Mouse (Mus musculus): ENCODE data around the gene Vamp2. TPM values are rescaled to one million over a fixed set of nuclear protein-coding genes. Genes with fewer than 3 reads are reported as not detected.
A peak's percentile ranks its signal among the peaks of the same experiment; 100 is the strongest.

Vamp2 gene
- total RNA-seq, 4 experiments from 2014 or later = 118 to 221 (median 178) TPM

DNA sequence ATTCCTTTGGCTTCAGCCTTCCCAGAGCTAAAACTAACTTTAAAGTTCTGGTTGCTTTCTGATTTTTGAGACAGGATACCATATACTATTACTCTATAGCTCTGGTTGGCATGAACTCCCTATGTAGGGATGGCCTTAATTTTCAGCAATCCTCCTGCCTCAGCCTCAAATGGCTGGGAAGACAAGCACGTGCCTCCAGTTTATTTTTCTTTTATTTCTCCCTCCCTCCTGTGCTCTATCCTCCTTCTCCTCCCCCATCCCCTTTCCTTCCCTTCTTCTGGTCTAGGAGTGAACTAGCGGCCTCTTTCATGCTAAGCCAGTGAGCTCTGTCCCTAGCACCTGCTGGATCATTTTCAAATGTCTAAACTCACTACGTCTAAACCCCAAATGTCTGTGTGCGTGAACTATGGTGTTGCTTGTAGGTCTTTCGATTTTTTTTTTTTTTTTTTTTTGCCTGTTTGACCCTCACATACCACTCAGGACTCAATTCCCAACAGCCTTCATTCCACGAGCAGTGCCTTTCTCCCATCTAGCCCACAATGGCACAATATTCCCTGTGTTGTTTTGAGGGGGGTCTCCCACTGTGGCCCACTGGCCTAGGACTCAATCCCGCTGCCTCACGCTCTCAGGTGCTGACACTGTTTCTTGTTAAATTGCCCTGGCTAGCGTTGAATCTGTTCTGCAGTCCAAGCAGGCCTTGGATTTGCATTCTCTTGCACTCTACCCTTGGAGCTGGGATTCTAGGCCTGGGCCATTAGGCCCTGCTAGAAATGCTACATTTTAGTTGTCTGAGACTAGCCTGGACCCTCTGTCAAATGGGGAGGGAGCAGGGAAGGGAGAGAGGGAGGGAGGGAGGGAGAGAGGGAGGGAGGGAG lies 23.8 kb upstream of the Vamp2 start:
- DNase-seq = no peak

- DNase-seq = no peak
Measured at GRCm38 (mm10) chr11:69065394-69065925, 22.8 kb upstream of the Vamp2 start.

GRCm38 (mm10) chr11:69066163-69066861 lies 22.0 kb upstream of the Vamp2 start:
- DNase-seq = no peak

- peak; percentile 86 for DNase-seq
Measured at GRCm38 (mm10) chr11:69066956-69067355, 21.3 kb upstream of the Vamp2 start.

- DNase-seq = peak; percentile 53
Measured at GRCm38 (mm10) chr11:69067601-69068000, 20.7 kb upstream of the Vamp2 start.

DNA sequence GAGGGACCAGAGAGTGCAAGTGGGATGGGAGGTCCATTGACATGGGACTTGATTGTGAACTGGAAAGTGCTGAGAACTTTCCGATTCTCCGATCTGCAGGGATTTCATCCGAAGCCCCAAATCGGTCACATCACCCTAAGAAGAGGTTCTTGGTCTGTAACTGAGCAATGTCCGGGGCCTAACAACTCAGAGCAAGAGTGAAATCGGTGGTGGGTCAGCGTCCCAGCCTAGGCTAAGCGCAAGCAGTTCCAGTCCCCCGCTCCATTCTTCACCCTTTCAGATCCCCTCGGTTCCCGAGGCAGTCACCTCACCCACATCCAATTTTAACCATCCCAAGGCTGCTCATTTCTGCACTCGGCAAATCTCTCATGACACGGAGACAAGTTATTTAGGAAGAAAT lies 18.2 kb upstream of the Vamp2 start:
- no peak for DNase-seq

- DNase-seq = peak; percentile 91
Measured at GRCm38 (mm10) chr11:69070590-69071222, 17.6 kb upstream of the Vamp2 start, which contains the start of gene Tmem107. Tmem107 (plus strand) TSS chr11:69070806.

- no peak for DNase-seq
Measured at GRCm38 (mm10) chr11:69071262-69071661, 17.0 kb upstream of the Vamp2 start.

GRCm38 (mm10) chr11:69072234-69072633 lies 16.1 kb upstream of the Vamp2 start:
- DNase-seq = no peak

GRCm38 (mm10) chr11:69072666-69073064 lies 15.6 kb upstream of the Vamp2 start:
- no peak for DNase-seq

DNA sequence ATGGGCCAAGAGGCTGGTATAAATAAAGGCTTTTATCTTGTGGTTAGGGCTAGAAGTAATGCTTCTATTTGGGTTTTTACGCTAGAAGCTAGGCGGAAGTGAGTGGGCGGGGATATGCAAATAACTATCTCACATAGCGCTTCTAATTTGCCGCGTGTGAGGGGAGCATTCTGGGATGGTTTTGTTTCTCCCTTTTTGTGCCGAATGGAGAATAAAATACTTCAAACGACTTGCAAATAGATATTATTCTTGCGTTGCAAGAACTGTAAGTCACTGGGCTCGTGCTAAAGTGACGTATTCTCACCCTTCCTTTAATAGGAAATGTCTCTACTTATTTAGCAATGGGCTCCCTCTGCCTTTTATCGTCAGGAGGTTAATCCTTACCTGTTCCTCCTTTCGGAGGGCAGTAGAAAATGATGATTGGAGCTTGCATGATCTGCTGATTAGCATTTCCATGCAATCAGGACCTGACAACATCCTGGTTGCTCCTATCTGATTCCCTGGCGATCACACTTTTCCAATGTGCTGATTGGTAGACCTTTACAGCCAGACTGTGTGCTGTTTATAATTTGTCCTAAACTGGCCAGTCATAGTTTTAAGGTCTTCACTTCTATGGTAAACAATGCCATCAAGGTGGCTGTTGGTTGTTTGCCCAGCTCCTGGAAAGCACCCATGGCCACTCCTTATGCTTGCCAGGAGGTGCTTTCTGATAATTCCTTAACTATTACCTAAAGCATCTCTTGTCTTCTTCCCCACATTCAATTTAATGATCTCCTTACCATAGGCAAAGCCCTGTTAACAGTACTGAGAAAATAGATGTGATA lies 15.0 kb upstream of the Vamp2 start:
- peak; percentile 79 for DNase-seq

GRCm38 (mm10) chr11:69073951-69074775 lies 14.1 kb upstream of the Vamp2 start:
- DNase-seq = no peak

- no peak for DNase-seq
Measured at GRCm38 (mm10) chr11:69074776-69075069, 13.6 kb upstream of the Vamp2 start.

DNA sequence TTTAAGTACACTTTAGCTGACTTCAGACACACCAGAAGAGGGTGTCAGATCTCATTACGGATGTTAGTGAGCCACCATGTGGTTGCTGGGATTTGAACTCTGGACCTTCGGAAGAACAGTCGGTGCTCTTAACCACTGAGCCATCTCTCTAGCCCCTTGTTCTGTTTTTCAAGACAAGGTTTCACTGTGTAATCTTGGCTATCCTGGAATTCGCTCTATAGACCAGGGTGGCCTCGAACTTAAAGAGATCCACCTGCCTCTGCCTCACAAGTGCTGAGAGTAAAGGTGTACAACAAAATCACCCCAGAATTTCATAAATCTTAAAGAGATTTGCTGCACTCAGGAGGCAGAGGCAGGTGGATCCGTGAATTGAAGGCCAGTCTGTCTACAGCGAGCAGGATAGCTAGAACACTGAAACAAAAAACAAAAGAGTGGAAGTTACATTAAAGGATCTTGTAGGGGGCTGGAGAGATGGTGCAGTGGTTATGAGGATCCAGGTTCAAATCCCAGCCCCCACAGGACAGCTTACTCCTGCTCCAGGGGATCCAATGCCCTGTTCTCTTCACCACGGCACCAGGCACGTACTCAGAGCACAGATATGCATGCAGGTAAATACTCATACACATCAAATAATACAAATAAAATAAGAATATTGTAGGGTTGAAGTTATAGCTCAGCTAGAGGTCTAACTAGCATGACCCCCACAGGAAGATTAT lies 12.4 kb upstream of the Vamp2 start:
- DNase-seq = no peak

DNA sequence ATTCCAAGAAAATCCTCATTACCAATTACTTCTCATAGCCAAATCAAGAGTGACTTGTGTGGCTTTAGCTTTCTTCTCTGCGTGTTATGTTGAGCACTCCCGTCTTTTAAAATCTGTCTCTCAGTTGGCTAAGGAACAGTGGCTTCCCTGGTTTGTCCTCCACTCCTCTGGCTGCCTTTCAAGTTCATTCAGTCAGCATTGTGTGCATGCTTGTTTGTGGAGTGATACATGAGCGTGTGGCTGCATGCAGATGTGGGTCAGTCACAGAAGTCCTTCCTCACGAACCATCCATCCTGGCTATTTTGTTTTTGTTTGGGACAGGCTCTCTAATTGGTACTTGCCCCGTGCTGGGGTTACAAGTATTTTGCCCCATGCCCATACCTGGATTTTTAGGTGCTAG lies 11.7 kb upstream of the Vamp2 start:
- DNase-seq = peak; percentile 64

- peak; percentile 41 for DNase-seq
Measured at GRCm38 (mm10) chr11:69077316-69077715, 11.0 kb upstream of the Vamp2 start.

- no peak for DNase-seq
Measured at GRCm38 (mm10) chr11:69078041-69078440, 10.2 kb upstream of the Vamp2 start.

DNA sequence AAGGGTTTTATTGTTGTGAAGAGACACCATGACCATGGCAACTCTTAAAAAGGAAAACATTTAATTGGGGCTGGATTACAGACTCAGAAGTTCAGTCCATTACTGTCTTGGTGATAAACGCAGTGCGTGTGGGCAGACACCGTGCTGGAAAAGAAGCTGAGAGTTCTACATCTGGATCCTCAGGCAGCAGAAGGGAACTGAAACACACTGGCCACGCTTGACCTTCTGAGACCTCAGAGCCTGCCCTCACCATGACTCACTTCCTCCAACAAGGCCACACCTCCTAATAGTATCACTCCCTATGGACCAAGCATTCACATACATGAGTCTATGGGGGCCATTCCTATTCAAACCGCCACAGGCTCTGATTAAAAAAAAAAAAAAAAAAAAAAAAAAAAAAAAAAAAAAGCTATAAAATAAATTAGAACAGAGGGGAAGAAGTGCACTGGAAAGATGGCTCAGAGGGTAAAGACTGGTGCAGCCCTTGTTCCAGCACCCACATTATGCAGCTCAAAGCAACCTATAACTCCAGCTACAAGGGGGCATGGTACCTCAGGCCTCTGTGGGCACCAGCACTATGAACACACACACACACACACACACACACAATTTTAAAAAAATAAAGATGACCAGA lies 9.4 kb upstream of the Vamp2 start:
- no peak for DNase-seq

GRCm38 (mm10) chr11:69080102-69080854 lies 8.0 kb upstream of the Vamp2 start:
- no peak for DNase-seq

All from adrenal gland, adult 8-10 months (tissue).